Mouse (Mus musculus): ENCODE results near the gene Zfp652. TPM values are rescaled to one million over a fixed set of nuclear protein-coding genes. Genes with fewer than 3 reads are reported as not detected.

Gene Zfp652
- polyA plus RNA-seq, 1 experiment from 2014 or later = 28.4 TPM

DNA sequence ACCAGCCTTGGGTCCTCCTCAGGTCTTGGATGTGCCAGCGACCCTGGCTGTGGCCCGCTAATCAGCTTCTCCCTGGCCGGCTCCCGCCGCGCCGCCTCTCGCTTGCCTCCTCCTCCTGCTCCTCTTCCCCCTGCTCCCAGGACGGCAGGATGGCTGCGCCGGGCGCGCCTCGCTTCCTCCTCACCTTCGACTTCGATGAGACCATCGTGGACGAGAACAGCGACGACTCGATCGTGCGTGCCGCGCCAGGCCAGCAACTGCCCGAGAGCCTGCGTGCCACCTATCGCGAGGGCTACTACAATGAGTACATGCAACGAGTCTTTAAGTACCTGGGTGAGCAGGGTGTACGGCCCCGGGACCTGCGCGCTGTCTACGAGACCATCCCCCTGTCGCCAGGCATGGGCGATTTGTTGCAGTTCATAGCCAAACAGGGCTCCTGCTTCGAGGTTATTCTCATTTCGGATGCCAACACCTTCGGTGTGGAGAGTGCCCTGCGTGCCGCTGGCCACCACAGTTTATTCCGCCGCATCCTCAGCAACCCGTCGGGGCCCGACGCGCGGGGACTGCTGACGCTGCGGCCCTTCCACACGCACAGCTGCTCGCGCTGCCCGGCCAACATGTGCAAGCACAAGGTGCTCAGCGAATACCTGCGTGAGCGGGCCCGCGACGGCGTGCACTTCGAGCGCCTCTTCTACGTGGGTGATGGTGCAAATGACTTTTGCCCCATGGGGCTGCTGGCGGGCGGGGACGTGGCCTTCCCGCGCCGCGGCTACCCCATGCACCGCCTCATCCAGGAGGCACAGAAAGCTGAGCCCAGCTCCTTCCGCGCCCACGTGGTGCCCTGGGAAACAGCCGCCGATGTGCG, 118.2 kb downstream of the Zfp652 start:
- H3K4me1 ChIP-seq = peaks cover 28% of the 10 kb centered on the region

DNA sequence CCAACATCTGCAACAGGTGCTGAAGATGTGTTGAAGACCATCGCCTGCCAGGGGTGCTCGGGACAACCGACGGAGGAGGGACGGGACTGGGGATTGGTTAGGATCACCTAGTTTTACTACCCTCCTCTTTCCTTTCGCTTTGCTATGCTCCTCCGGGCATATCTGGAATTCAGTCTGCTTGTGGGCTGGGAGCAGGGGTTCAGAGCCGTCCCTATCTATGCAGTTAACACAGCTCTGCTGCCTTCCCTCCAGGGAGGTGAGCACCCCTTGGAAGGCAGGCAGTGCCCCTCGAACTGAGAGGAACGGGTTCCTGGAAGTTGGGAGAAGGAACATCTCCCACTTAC, 118.8 kb downstream of the Zfp652 start:
- Histone ChIP-seq H3K4me3 (peak overlapping the region; percentile 22; the same call in 1 of the 2 replicates), H3K9ac (no peak overlapping the region), H3K4me1 (peaks cover 28% of the 10 kb centered on the region), H3K36me3 (replicated peaks) (no peaks in the 10 kb centered on the region), H3K27ac (no peak overlapping the region), H3K9me3 (no peaks in the 10 kb centered on the region), H3K27me3 (replicated peaks) (peaks cover 97% of the 10 kb centered on the region), H3K4me2 (peak overlapping the region; percentile 42)
- WGBS = 6% methylated on average over 10 of the region's 10 CpGs
- no peak for ATAC-seq (replicated peaks)

More for the DNA sequence above, 118.2 kb downstream of the Zfp652 start:
- H3K36me3 ChIP-seq (replicated peaks) = no peaks in the 10 kb centered on the region
- 2% methylated on average over 80 of the region's 80 CpGs for WGBS
- no peak for ATAC-seq (replicated peaks)
- H3K9me3 ChIP-seq = no peaks in the 10 kb centered on the region
- peak overlapping the region; percentile 22 for H3K4me3 ChIP-seq
- no peak overlapping the region for H3K9ac ChIP-seq
- peak overlapping the region; percentile 42 for H3K4me2 ChIP-seq
- H3K27me3 ChIP-seq (replicated peaks) = peaks cover 92% of the 10 kb centered on the region
- no peak overlapping the region for H3K27ac ChIP-seq

DNA sequence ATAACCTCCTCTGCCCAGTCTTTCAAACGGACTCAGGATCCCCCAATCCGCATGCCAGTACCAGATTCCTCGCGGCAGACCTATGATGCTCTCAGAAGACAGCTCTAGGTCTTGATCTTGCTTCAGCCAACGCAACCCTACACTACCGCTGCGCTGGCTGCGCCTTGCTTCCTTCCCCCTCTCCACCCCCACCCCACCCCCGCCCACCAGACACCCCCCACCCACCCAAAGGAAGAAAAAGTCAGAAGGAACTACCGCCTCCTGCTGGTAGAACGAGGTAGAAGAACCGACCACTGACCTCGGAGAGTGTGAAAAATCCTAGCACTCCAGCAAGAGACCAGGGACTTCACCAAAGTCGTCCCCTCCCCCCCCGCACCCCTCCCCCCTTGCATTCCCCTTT, 119.2 kb downstream of the Zfp652 start:
- 7% methylated on average over 14 of the region's 15 CpGs for WGBS
- H3K4me3 ChIP-seq = no peak overlapping the region

DNA sequence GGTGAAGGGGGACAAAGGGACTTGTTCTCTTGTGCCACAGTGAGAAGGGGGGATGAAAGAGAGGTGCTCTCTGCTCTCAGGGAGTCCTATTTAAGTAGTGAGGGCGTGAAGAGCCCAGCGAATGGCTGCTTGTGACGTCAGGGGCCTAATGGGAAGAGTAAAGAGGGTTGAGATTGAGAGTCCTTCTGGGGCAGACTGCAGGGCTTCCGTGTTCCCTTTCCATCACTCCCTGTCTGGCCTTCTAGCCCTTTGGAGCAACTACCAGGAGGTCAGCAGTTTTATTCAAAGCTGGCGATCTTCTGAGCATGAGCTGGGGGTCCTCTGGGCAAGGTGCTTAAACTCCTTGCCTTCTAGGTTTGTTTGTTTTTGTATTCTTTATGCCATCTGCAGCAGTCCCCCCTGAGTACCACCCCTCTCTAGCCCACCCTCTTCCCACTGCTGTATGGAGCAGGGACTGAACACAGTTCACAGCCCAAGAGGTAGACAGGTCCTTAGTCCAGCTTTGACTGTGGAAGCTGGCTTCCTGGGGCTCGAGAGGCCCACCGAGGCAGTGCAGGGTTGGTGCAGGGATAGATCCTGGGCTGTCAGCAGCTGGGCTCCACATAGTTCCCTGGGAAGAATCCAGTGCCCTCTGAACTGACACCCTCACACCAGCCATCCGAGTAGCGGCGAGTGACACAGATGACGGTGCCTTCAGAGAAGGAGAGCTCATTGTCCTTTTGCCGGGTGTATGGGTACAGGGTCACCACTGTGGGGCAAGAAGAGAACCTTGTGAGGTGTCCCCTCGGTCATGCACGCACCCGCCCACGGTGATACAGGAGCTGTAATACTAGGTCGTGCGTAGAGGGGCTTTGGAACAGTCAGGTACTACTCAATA, 119.9 kb downstream of the Zfp652 start:
- no peak for ATAC-seq (replicated peaks)

More for the DNA sequence above, 119.2 kb downstream of the Zfp652 start:
- Histone ChIP-seq H3K36me3 (replicated peaks) (no peaks in the 10 kb centered on the region), H3K4me1 (peaks cover 28% of the 10 kb centered on the region), H3K4me2 (no peak overlapping the region), H3K9ac (no peak overlapping the region), H3K27me3 (replicated peaks) (peaks cover 96% of the 10 kb centered on the region), H3K27ac (no peak overlapping the region), H3K9me3 (no peaks in the 10 kb centered on the region)
- no peak for ATAC-seq (replicated peaks)

DNA sequence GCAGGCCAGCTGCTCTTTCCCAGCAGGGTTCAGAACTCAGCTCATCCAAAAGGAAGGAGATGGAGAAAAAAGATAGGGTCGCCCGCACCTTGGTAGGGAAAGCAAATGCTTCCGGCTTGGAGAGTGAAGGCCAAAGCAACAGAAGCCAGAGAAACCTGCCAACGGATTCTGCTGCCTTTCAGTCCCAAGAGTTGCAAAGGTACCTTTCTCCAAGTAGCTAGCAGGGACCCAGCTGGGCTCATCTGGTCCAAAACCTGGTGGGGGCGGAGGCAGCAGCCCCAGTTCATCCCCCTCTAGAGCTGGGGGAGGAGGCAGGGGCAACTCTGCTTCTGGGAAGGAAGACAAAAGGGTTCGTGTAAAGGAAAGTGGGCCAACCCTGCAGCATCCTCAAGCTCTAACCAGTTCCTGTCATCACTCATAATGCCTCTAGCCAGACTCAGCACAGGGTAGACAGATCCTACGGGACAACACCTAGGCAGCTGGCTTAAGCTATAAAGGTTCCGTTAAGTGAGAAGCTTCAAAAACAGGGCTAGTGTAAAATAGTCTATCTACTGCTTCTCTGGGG, 120.6 kb downstream of the Zfp652 start:
- H3K4me2 ChIP-seq = no peak overlapping the region

More for the DNA sequence above, 119.9 kb downstream of the Zfp652 start:
- Histone ChIP-seq H3K4me2 (no peak overlapping the region), H3K4me1 (peaks cover 28% of the 10 kb centered on the region), H3K27me3 (replicated peaks) (peaks cover 89% of the 10 kb centered on the region), H3K4me3 (no peak overlapping the region), H3K27ac (no peak overlapping the region), H3K9ac (no peak overlapping the region), H3K9me3 (no peaks in the 10 kb centered on the region), H3K36me3 (replicated peaks) (no peaks in the 10 kb centered on the region)
- WGBS = 34% methylated on average over 18 of the region's 18 CpGs

DNA sequence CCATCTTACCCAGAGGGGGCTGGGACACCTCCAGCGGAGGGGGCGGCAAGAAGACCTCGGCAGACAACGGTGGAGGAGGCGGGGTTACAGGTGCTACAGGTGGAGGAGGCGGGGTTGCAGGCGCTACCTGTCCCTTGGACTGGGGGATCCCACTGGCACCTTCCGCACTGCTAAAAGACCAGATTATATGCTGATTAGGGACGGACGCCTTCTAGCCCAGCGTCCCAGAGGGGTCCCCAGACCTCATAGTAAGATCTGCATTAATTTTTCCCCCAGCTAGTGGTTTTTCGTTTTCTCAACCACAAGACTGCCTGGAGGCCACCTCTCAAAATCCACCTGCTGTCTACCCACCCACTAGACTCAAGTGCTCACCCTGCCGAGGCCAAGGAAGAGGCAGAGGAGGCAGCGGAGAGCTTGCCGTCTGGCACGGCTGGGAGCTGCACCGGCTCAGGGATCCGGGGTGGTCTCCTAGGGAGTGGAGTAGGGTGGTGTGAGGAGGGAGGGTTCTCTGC, 121.2 kb downstream of the Zfp652 start:
- no peak overlapping the region for H3K9ac ChIP-seq
- H3K36me3 ChIP-seq (replicated peaks) = no peaks in the 10 kb centered on the region
- no peak overlapping the region for H3K27ac ChIP-seq
- ATAC-seq (replicated peaks) = no peak
- H3K9me3 ChIP-seq = no peaks in the 10 kb centered on the region
- 0 out of 2 replicates have a peak overlapping the region, but pooled peaks have one; percentile 9 for H3K4me2 ChIP-seq
- no peak overlapping the region for H3K4me3 ChIP-seq
- H3K4me1 ChIP-seq = peaks cover 28% of the 10 kb centered on the region
- H3K27me3 ChIP-seq (replicated peaks) = peaks cover 77% of the 10 kb centered on the region
- 9% methylated on average over 18 of the region's 18 CpGs for WGBS

More for the DNA sequence above, 120.6 kb downstream of the Zfp652 start:
- WGBS = 23% methylated on average over 8 of the region's 8 CpGs
- H3K4me3 ChIP-seq = no peak overlapping the region
- H3K36me3 ChIP-seq (replicated peaks) = no peaks in the 10 kb centered on the region
- no peak overlapping the region for H3K27ac ChIP-seq
- ATAC-seq (replicated peaks) = no peak
- peaks cover 83% of the 10 kb centered on the region for H3K27me3 ChIP-seq (replicated peaks)
- no peaks in the 10 kb centered on the region for H3K9me3 ChIP-seq
- peaks cover 28% of the 10 kb centered on the region for H3K4me1 ChIP-seq
- H3K9ac ChIP-seq = no peak overlapping the region

DNA sequence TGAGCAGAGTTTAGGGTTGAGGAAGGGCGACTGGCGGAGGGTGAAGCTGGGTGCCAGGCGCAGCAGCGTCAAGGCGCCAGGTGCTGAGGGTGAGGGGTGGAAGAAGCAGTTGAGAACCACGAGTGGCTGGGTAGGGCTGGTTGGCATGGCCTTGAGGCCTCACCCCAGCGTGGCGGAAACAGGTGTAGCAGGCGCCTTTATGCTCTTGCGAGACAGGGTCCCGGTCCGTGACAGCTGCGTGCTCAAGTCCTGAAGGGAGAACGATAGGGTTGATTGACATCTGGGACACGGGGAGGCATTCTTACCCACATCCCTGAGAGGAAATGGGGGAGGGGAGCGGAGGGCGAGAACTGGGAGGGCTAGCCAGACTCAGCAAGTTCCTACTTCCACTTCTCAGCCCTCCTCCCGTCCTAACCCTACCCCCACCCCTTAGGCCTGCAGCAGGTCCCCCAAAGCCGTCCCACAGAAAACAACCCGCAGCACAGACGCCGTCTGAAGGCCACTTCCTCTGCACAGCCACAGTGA, 121.7 kb downstream of the Zfp652 start:
- Histone ChIP-seq H3K9ac (no peak overlapping the region), H3K36me3 (replicated peaks) (no peaks in the 10 kb centered on the region), H3K27ac (no peak overlapping the region), H3K9me3 (no peaks in the 10 kb centered on the region), H3K27me3 (replicated peaks) (peaks cover 72% of the 10 kb centered on the region), H3K4me3 (no peak overlapping the region), H3K4me1 (peaks cover 28% of the 10 kb centered on the region), H3K4me2 (0 out of 2 replicates have a peak overlapping the region, but pooled peaks have one; percentile 9)
- ATAC-seq (replicated peaks) = no peak
- WGBS = 6% methylated on average over 22 of the region's 22 CpGs

DNA sequence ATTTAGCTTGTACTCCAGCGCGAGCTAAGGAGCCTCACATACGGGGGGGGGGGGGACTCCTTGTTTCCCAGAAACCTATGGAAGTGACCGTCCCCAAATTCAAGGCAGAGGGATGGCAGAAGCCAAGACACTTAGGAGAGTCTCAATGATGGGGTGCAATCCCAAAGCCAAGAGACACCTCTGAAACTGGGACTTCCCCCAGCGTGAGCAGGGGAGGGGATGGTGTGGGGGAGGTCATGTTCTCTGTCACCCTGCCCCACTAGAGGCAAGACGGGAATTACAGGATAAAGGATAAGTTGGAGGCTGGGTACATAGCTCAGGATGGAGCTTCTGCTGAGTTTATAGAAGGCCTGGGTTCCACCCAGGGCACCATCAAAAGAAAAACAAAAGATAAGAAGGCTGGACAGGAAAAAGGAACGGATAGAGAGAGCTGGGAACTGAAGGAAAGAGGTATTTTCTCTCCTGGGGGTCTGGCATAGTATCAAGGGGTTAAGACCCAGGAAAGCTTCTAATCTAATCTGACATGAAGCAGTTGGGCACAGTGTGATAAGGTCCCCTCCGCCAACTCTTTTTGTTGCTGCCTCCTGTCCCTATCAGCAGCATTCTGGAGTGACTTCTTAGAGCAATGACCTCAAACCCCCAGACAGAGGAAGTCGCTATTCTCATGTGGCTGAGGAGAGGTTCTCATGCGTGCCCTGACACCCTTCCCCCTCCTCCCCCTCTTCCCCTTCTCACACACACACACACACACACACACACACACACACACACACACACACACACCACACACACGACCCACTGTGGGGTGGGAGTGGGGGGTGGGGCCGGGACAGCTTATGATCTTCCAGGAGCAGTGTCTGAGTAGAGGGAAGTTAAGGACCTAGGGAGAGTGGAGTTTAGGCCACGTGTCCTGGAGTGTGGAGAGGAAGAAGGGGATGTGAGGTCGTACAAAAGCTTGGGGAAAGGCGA, 122.6 kb downstream of the Zfp652 start:
- Histone ChIP-seq H3K27ac (no peak overlapping the region), H3K4me3 (no peak overlapping the region), H3K4me1 (peaks cover 28% of the 10 kb centered on the region), H3K9ac (no peak overlapping the region), H3K27me3 (replicated peaks) (peaks cover 64% of the 10 kb centered on the region), H3K4me2 (no peak overlapping the region), H3K36me3 (replicated peaks) (no peaks in the 10 kb centered on the region), H3K9me3 (no peaks in the 10 kb centered on the region)
- no peak for ATAC-seq (replicated peaks)
- 20% methylated on average over 15 of the region's 15 CpGs for WGBS

DNA sequence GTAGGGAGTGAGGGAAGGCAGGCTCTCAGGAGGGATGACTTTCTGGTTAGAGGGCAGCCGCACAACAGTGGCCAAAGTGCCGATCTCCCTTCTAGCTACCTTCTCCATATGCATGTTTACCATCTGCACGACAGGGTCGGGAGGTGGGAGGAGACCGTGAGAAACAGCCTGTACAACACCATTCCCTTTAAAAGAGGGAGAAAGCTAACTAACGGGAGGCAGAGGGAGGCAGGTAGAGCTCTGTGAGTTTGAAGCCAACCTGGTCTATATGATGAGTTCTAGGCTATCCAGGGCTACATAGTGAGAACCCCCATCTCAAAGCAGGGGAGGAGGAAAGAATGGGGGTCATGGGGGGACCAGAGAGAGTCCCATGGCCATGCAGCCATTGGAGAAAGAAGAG, 123.4 kb downstream of the Zfp652 start:
- 48% methylated on average over 6 of the region's 6 CpGs for WGBS
- Histone ChIP-seq H3K36me3 (replicated peaks) (no peaks in the 10 kb centered on the region), H3K27me3 (replicated peaks) (peaks cover 56% of the 10 kb centered on the region)

DNA sequence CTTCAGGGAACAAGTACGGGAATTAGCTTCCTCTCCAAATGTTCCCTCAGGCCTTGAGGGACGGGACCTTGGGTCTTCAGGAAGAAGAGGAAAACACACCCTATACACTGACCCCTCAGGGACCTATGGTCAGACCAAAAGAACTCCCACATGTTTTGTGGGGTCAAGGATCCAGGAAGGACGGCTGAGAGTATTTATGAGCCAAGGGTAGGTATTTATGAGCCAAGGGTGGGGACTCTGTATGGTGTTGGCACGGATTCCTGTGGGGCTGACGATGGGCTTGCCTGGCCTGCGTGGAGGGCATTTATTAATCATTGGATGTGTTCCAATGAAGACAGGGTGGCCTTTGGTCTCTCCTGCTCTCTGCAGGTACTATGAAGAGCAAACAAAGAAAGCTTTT, 124.0 kb downstream of the Zfp652 start:
- ATAC-seq (replicated peaks) = no peak
- WGBS = 69% methylated on average over 6 of the region's 6 CpGs
- no peak overlapping the region for H3K9ac ChIP-seq
- H3K9me3 ChIP-seq = no peaks in the 10 kb centered on the region
- no peak overlapping the region for H3K27ac ChIP-seq
- H3K27me3 ChIP-seq (replicated peaks) = peaks cover 50% of the 10 kb centered on the region
- peaks cover 15% of the 10 kb centered on the region for H3K4me1 ChIP-seq
- H3K4me3 ChIP-seq = no peak overlapping the region
- no peaks in the 10 kb centered on the region for H3K36me3 ChIP-seq (replicated peaks)
- no peak overlapping the region for H3K4me2 ChIP-seq

More for the DNA sequence above, 123.4 kb downstream of the Zfp652 start:
- peaks cover 21% of the 10 kb centered on the region for H3K4me1 ChIP-seq
- H3K4me3 ChIP-seq = no peak overlapping the region
- no peak overlapping the region for H3K27ac ChIP-seq
- no peak overlapping the region for H3K4me2 ChIP-seq
- no peaks in the 10 kb centered on the region for H3K9me3 ChIP-seq
- no peak overlapping the region for H3K9ac ChIP-seq
- ATAC-seq (replicated peaks) = no peak

DNA sequence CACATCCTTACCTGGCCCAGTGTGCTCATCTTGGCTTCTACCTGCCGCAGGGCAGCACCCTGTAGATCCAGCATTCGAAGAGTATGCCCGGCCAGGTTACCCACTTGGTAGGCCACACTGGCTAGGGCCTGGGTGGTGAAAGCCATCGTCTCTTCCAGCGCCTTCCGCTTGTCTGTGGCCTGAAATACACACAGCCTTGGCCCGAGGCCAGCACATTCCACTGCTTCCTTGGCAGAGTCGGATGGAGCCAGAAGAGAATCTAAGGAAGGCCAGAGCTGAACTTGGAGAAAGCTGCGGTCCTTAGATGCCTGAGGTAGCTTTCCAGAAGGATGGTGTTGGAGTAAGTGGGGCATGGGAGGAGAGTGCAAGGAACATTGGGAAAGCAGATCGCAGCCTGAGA, 124.6 kb downstream of the Zfp652 start, which contains the start of gene Gngt2:
Gngt2 (plus strand) TSS at position 158 of the 400 bp plus-strand sequence.
- WGBS = 77% methylated on average over 10 of the region's 10 CpGs
- Histone ChIP-seq H3K4me1 (peaks cover 14% of the 10 kb centered on the region), H3K4me3 (no peak within 1 kb of the TSS), H3K27me3 (replicated peaks) (peaks cover 45% of the 10 kb centered on the region), H3K27ac (no peak within 1 kb of the TSS), H3K9ac (no peak within 1 kb of the TSS), H3K36me3 (replicated peaks) (no peaks in the 10 kb centered on the region), H3K4me2 (no peak within 1 kb of the TSS), H3K9me3 (no peaks in the 10 kb centered on the region)
- ATAC-seq (replicated peaks) = no peak
